Mouse (Mus musculus): ENCODE data around the gene Camk2b. TPM values are rescaled to one million over a fixed set of nuclear protein-coding genes. Genes with fewer than 3 reads are reported as not detected.
"Not testable (repeated sequence)": the region's sequence is repeated elsewhere in the genome, so short reads cannot be mapped to it uniquely, and the experiment has no call there.

Gene Camk2b
- polyA plus RNA-seq, 1 experiment from 2014 or later = 4.0 TPM

- ATAC-seq (ENCODE audit: insufficient read depth, low FRiP score, low read depth) = no peak
- no peaks in the 10 kb centered on the region for H3K27me3 ChIP-seq (replicated peaks)
- H3K36me3 ChIP-seq = no peaks in the 10 kb centered on the region
- no peak overlapping the region for H3K4me2 ChIP-seq
- no peak overlapping the region for H3K27ac ChIP-seq
- no peaks in the 10 kb centered on the region for H3K4me1 ChIP-seq
- 72% methylated on average over 17 of the region's 17 CpGs for WGBS
- H3K4me3 ChIP-seq (replicated peaks) = no peak overlapping the region
- H3K9ac ChIP-seq = no peak overlapping the region
- no peaks in the 10 kb centered on the region for H3K9me3 ChIP-seq
Observed at GRCm38 (mm10) chr11:6020897-6021839, 45.0 kb downstream of the Camk2b start.

GRCm38 (mm10) chr11:6020360-6020759, 45.8 kb downstream of the Camk2b start:
- Histone ChIP-seq H3K27me3 (replicated peaks) (no peaks in the 10 kb centered on the region), H3K9me3 (no peaks in the 10 kb centered on the region), H3K9ac (no peak overlapping the region), H3K4me1 (no peaks in the 10 kb centered on the region), H3K4me2 (no peak overlapping the region), H3K4me3 (replicated peaks) (no peak overlapping the region), H3K36me3 (no peaks in the 10 kb centered on the region), H3K27ac (no peak overlapping the region)
- no peak for ATAC-seq (ENCODE audit: insufficient read depth, low FRiP score, low read depth)
- 69% methylated on average over 5 of the region's 5 CpGs for WGBS

GRCm38 (mm10) chr11:6018218-6019010, 47.7 kb downstream of the Camk2b start:
- H3K27ac ChIP-seq = no peak overlapping the region
- H3K9ac ChIP-seq = no peak overlapping the region
- H3K4me1 ChIP-seq = no peaks in the 10 kb centered on the region
- no peaks in the 10 kb centered on the region for H3K9me3 ChIP-seq
- no peak for ATAC-seq (ENCODE audit: insufficient read depth, low FRiP score, low read depth)
- WGBS = 57% methylated on average over 7 of the region's 7 CpGs
- no peaks in the 10 kb centered on the region for H3K36me3 ChIP-seq
- no peaks in the 10 kb centered on the region for H3K27me3 ChIP-seq (replicated peaks)
- H3K4me3 ChIP-seq (replicated peaks) = no peak overlapping the region
- no peak overlapping the region for H3K4me2 ChIP-seq

- no peaks in the 10 kb centered on the region for H3K36me3 ChIP-seq
- no peak overlapping the region for H3K4me3 ChIP-seq (replicated peaks)
- H3K27ac ChIP-seq = no peak overlapping the region
- H3K4me2 ChIP-seq = no peak overlapping the region
- H3K27me3 ChIP-seq (replicated peaks) = no peaks in the 10 kb centered on the region
- no peak overlapping the region for H3K9ac ChIP-seq
- WGBS = 60% methylated on average over 10 of the region's 11 CpGs
- no peaks in the 10 kb centered on the region for H3K4me1 ChIP-seq
- H3K9me3 ChIP-seq = no peaks in the 10 kb centered on the region
- ATAC-seq (ENCODE audit: insufficient read depth, low FRiP score, low read depth) = no peak
Observed at GRCm38 (mm10) chr11:6017484-6018140, 48.5 kb downstream of the Camk2b start.

GRCm38 (mm10) chr11:6016797-6017395, 49.3 kb downstream of the Camk2b start:
- 0 out of 2 replicates have a peak, but pooled peaks cover under 1% of the 10 kb centered on the region for H3K36me3 ChIP-seq
- H3K9me3 ChIP-seq = no peaks in the 10 kb centered on the region
- ATAC-seq (ENCODE audit: insufficient read depth, low FRiP score, low read depth) = no peak
- H3K27ac ChIP-seq = no peak overlapping the region
- no peak overlapping the region for H3K4me3 ChIP-seq (replicated peaks)
- no peak overlapping the region for H3K4me2 ChIP-seq
- no peaks in the 10 kb centered on the region for H3K27me3 ChIP-seq (replicated peaks)
- no peaks in the 10 kb centered on the region for H3K4me1 ChIP-seq
- no peak overlapping the region for H3K9ac ChIP-seq
- WGBS = 63% methylated on average over 9 of the region's 9 CpGs

GRCm38 (mm10) chr11:6016368-6016767, 49.8 kb downstream of the Camk2b start:
- WGBS = 4% methylated on average over 3 of the region's 3 CpGs
- ATAC-seq (ENCODE audit: insufficient read depth, low FRiP score, low read depth) = no peak

GRCm38 (mm10) chr11:6015011-6015431, 51.1 kb downstream of the Camk2b start:
- Histone ChIP-seq H3K4me1 (no peaks in the 10 kb centered on the region), H3K9ac (no peak overlapping the region), H3K36me3 (0 out of 2 replicates have a peak, but pooled peaks cover 3% of the 10 kb centered on the region), H3K27ac (no peak overlapping the region), H3K27me3 (replicated peaks) (no peaks in the 10 kb centered on the region), H3K4me2 (no peak overlapping the region), H3K9me3 (no peaks in the 10 kb centered on the region), H3K4me3 (replicated peaks) (no peak overlapping the region)
- WGBS = 69% methylated on average over 6 of the region's 6 CpGs
- no peak for ATAC-seq (ENCODE audit: insufficient read depth, low FRiP score, low read depth)

More at GRCm38 (mm10) chr11:6016368-6016767, 49.8 kb downstream of the Camk2b start:
- Histone ChIP-seq H3K36me3 (0 out of 2 replicates have a peak, but pooled peaks cover 3% of the 10 kb centered on the region), H3K4me3 (replicated peaks) (no peak overlapping the region), H3K27ac (no peak overlapping the region), H3K9me3 (no peaks in the 10 kb centered on the region), H3K27me3 (replicated peaks) (no peaks in the 10 kb centered on the region), H3K4me2 (no peak overlapping the region), H3K9ac (no peak overlapping the region), H3K4me1 (no peaks in the 10 kb centered on the region)

GRCm38 (mm10) chr11:6013359-6013758, 52.8 kb downstream of the Camk2b start:
- 64% methylated on average over 2 of the region's 2 CpGs for WGBS
- Histone ChIP-seq H3K4me2 (no peak overlapping the region), H3K27ac (no peak overlapping the region), H3K27me3 (replicated peaks) (no peaks in the 10 kb centered on the region), H3K9me3 (no peaks in the 10 kb centered on the region), H3K36me3 (0 out of 2 replicates have a peak, but pooled peaks cover 3% of the 10 kb centered on the region), H3K4me3 (replicated peaks) (no peak overlapping the region), H3K4me1 (no peaks in the 10 kb centered on the region), H3K9ac (no peak overlapping the region)
- no peak for ATAC-seq (ENCODE audit: insufficient read depth, low FRiP score, low read depth)

- no peaks in the 10 kb centered on the region for H3K9me3 ChIP-seq
- no peak overlapping the region for H3K27ac ChIP-seq
- no peaks in the 10 kb centered on the region for H3K4me1 ChIP-seq
- no peak for ATAC-seq (ENCODE audit: insufficient read depth, low FRiP score, low read depth)
- no peak overlapping the region for H3K4me3 ChIP-seq (replicated peaks)
- H3K36me3 ChIP-seq = 0 out of 2 replicates have a peak, but pooled peaks cover 3% of the 10 kb centered on the region
- H3K27me3 ChIP-seq (replicated peaks) = no peaks in the 10 kb centered on the region
- 96% methylated on average over 3 of the region's 3 CpGs for WGBS
- H3K9ac ChIP-seq = no peak overlapping the region
- H3K4me2 ChIP-seq = no peak overlapping the region
Observed at GRCm38 (mm10) chr11:6011879-6012278, 54.3 kb downstream of the Camk2b start.

GRCm38 (mm10) chr11:6010751-6011482, 55.2 kb downstream of the Camk2b start:
- WGBS = 88% methylated on average over 4 of the region's 18 CpGs
- peak; percentile 67; the same call in 1 of the 2 replicates for ATAC-seq (ENCODE audit: insufficient read depth, low FRiP score, low read depth)
- not testable (repeated sequence) for H3K4me2 ChIP-seq; H3K9ac ChIP-seq; H3K4me3 ChIP-seq (replicated peaks); H3K27ac ChIP-seq; H3K9me3 ChIP-seq; H3K4me1 ChIP-seq; H3K27me3 ChIP-seq (replicated peaks); H3K36me3 ChIP-seq

- 21% methylated on average over 11 of the region's 13 CpGs for WGBS
Observed at GRCm38 (mm10) chr11:6007779-6008128, 58.4 kb downstream of the Camk2b start.

More at GRCm38 (mm10) chr11:6007779-6008128, 58.4 kb downstream of the Camk2b start:
- Histone ChIP-seq H3K4me2 (peak overlapping the region; percentile 40; the same call in 1 of the 2 replicates), H3K4me3 (replicated peaks) (peak overlapping the region; percentile 29)
- H3K9ac ChIP-seq; H3K27ac ChIP-seq; ATAC-seq (ENCODE audit: insufficient read depth, low FRiP score, low read depth); H3K36me3 ChIP-seq; H3K9me3 ChIP-seq; H3K4me1 ChIP-seq; H3K27me3 ChIP-seq (replicated peaks): not testable (repeated sequence)
